Mouse (Mus musculus) brain, embryonic 14.5 days (tissue): ENCODE measurements around the gene Ube2d3.

ENCODE experiments used
- CTCF ChIP-seq: fragments of 200-500 bp; IDR thresholded peaks from 2 replicates; pipeline ENCODE4 v1.5.1; 2012; ENCODE audit warnings: inconsistent platforms, mild to moderate bottlenecking, moderate library complexity, borderline replicate concordance; ENCODE audit not compliant: insufficient read depth, insufficient read length; ENCODE audit errors: extremely low read depth
- POLR2A ChIP-seq: fragments of 200-500 bp; IDR thresholded peaks from 2 replicates; pipeline ENCODE4 v1.6.1; 2012; ENCODE audit warnings: mild to moderate bottlenecking, inconsistent platforms, borderline replicate concordance; ENCODE audit not compliant: poor library complexity, insufficient read depth, insufficient read length, severe bottlenecking; ENCODE audit errors: extremely low read depth

GRCm38 (mm10) chr3:135395085-135395484 is 42.9 kb upstream of the Ube2d3 start:
- TF ChIP-seq CTCF (no peak), POLR2A (no peak)
